Mouse (Mus musculus) MEL (cell line): ENCODE measurements around the gene 1700021F07Rik.

Experiments used
- CHD1 ChIP-seq: IDR thresholded peaks from 2 replicates; pipeline ENCODE4 v1.6.1; 2012; ENCODE audit warnings: low read depth, mild to moderate bottlenecking, inconsistent platforms, low read length, improper control_type of control experiment
- CTCF ChIP-seq, 3 experiments: IDR thresholded peaks in 2 of 3; conservative IDR thresholded peaks in 1 of 3; 2 replicates each; pipeline ENCODE4 v1.5.1; 2011 to 2012; ENCODE audit warnings: low read length in 3 of 3, low read depth in 2 of 3, mild to moderate bottlenecking in 2 of 3, improper control_type of control experiment in 1 of 3, inconsistent platforms in 1 of 3, mixed read lengths in 1 of 3, moderate library complexity in 1 of 3; ENCODE audit not compliant: control insufficient read depth in 1 of 3, insufficient read depth in 1 of 3, poor library complexity in 1 of 3, severe bottlenecking in 1 of 3
- E2F4 ChIP-seq: IDR thresholded peaks from 2 replicates; pipeline ENCODE4 v1.6.1; 2011; ENCODE audit warnings: low read depth, low read length, improper control_type of control experiment, borderline replicate concordance
- EP300 ChIP-seq, 2 experiments: IDR thresholded peaks; 2 replicates each; pipeline ENCODE4 v1.6.1; 2011; ENCODE audit warnings: improper control_type of control experiment in 2 of 2, low read length in 2 of 2, low read depth in 1 of 2, mild to moderate bottlenecking in 1 of 2
- ETS1 ChIP-seq: IDR thresholded peaks from 2 replicates; pipeline ENCODE4 v1.6.1; 2012; ENCODE audit warnings: low read depth, mild to moderate bottlenecking, inconsistent platforms, low read length, improper control_type of control experiment, moderate library complexity
- GABPA ChIP-seq: IDR thresholded peaks from 2 replicates; pipeline ENCODE4 v1.6.1; 2012; ENCODE audit warnings: low read depth, mild to moderate bottlenecking, inconsistent platforms, low read length, improper control_type of control experiment, moderate library complexity
- GATA1 ChIP-seq: IDR thresholded peaks from 2 replicates; pipeline ENCODE4 v1.6.1; 2011; ENCODE audit warnings: low read depth, low read length, improper control_type of control experiment
- MAFK ChIP-seq: IDR thresholded peaks from 2 replicates; pipeline ENCODE4 v1.6.1; 2011; ENCODE audit warnings: low read depth, mild to moderate bottlenecking, low read length, improper control_type of control experiment, borderline replicate concordance
- NELFE ChIP-seq: IDR thresholded peaks from 2 replicates; pipeline ENCODE4 v1.6.1; 2011; ENCODE audit warnings: low read depth, low read length, improper control_type of control experiment
- NRF1 ChIP-seq: IDR thresholded peaks from 2 replicates; pipeline ENCODE4 v1.6.1; 2014; ENCODE audit warnings: low read depth, mild to moderate bottlenecking, inconsistent platforms, low read length, improper control_type of control experiment, moderate library complexity; ENCODE audit not compliant: poor library complexity, insufficient read depth, severe bottlenecking
- POLR2A ChIP-seq, 2 experiments: IDR thresholded peaks; 2 replicates each; pipeline ENCODE4 v1.6.1; 2011 to 2012; ENCODE audit warnings: low read length in 2 of 2, mild to moderate bottlenecking in 2 of 2, control low read depth in 1 of 2, improper control_type of control experiment in 1 of 2, low read depth in 1 of 2, moderate library complexity in 1 of 2; ENCODE audit not compliant: control insufficient read depth in 1 of 2, insufficient read depth in 1 of 2, poor library complexity in 1 of 2
- POLR2AphosphoS2 ChIP-seq: IDR thresholded peaks from 2 replicates; pipeline ENCODE4 v1.6.1; 2011; ENCODE audit warnings: low read length, improper control_type of control experiment
- TCF12 ChIP-seq: IDR thresholded peaks from 2 replicates; pipeline ENCODE4 v1.6.1; 2014; ENCODE audit warnings: low read depth, mild to moderate bottlenecking, inconsistent platforms, low read length, improper control_type of control experiment, moderate library complexity
- ZC3H11A ChIP-seq: IDR thresholded peaks from 2 replicates; pipeline ENCODE4 v1.6.1; 2012; ENCODE audit warnings: low read depth, mild to moderate bottlenecking, inconsistent platforms, low read length, improper control_type of control experiment

DNA sequence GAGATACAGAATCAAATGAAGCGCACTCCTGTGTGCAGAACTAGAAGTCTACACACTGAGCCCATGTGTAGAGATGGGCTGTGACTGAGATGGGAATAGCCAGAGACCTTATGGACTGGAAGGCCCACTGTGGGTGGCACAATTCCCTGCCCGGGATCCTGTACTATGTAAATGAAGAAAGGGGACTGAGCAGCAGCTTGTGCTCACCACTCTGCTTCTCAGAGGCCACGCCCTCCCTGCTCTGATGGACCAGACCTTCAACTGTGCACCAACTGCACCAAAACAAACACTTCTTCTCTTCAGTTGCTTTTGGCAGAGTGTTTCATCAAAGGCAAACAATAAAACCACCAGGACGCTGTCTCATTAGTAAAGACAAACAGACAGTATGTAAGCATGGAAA lies 37.9 kb upstream of the 1700021F07Rik start:
- no peak for TF ChIP-seq MAFK
- TF ChIP-seq CTCF (IDR thresholded peaks at IDR 0.05 in 2 of 3, conservative IDR thresholded peaks at IDR 0.05 in 1 of 3; ENCODE audit: control insufficient read depth in 1 of 3, insufficient read depth in 1 of 3, low read depth in 2 of 3, low read length in 3 of 3, poor library complexity in 1 of 3, severe bottlenecking in 1 of 3), result no peak
- no peak for TF ChIP-seq POLR2AphosphoS2
- TF ChIP-seq GATA1, result no peak
- no peak for TF ChIP-seq E2F4
- TF ChIP-seq ZC3H11A, result no peak
- no peak for TF ChIP-seq TCF12
- no peak for TF ChIP-seq NELFE
- no peak for TF ChIP-seq POLR2A (IDR thresholded peaks at IDR 0.05; ENCODE audit: control insufficient read depth in 1 of 2, insufficient read depth in 1 of 2, low read depth in 1 of 2, low read length in 2 of 2, poor library complexity in 1 of 2)
- TF ChIP-seq ETS1, result no peak
- no peak for TF ChIP-seq CHD1
- TF ChIP-seq NRF1, result no peak
- TF ChIP-seq EP300 (IDR thresholded peaks at IDR 0.05; ENCODE audit: low read depth in 1 of 2, low read length in 2 of 2), result no peak
- TF ChIP-seq GABPA, result no peak
